Mouse (Mus musculus) hindbrain, embryonic 16.5 days (tissue): ENCODE data around the gene Cwc22. TPM values are rescaled to one million over a fixed set of nuclear protein-coding genes. Genes with fewer than 3 reads are reported as not detected.

ENCODE experiments used
- ATAC-seq: fragments of 200-750 bp; cut with Nextera tagmentation; 2 replicates; pipeline ENCODE4 v1.8.0; 2017; ENCODE audit warnings: moderate TSS enrichment, moderate library complexity
- H3K27ac ChIP-seq: fragments of 300-500 bp; sonication (generic); 2 replicates; pipeline ENCODE4 v1.5.1; 2014; ENCODE audit warnings: low read depth, mild to moderate bottlenecking, control low read depth, low read length, moderate library complexity
- H3K27me3 ChIP-seq: fragments of 300-500 bp; sonication (generic); replicated peaks from 2 replicates; pipeline ENCODE4 v1.6.1; 2014; ENCODE audit warnings: low read length; ENCODE audit not compliant: control insufficient read depth, insufficient read depth
- H3K36me3 ChIP-seq: fragments of 300-500 bp; sonication (generic); 2 replicates; pipeline ENCODE4 v1.6.1; 2014; ENCODE audit warnings: mild to moderate bottlenecking, low read length, moderate library complexity, mixed read lengths; ENCODE audit not compliant: control insufficient read depth, insufficient read depth
- H3K4me1 ChIP-seq: fragments of 300-500 bp; sonication (generic); 2 replicates; pipeline ENCODE4 v1.6.1; 2014; ENCODE audit warnings: low read depth, low read length; ENCODE audit not compliant: control insufficient read depth, insufficient read depth
- H3K4me2 ChIP-seq: fragments of 300-500 bp; sonication (generic); 2 replicates; pipeline ENCODE4 v1.6.1; 2014; ENCODE audit warnings: mild to moderate bottlenecking, low read length, control low read depth, moderate library complexity
- H3K4me3 ChIP-seq: fragments of 300-500 bp; sonication (generic); 2 replicates; pipeline ENCODE4 v1.5.1; 2014; ENCODE audit warnings: mild to moderate bottlenecking, low read length, control low read depth, moderate library complexity
- H3K9ac ChIP-seq: fragments of 300-500 bp; sonication (generic); 2 replicates; pipeline ENCODE4 v1.6.1; 2014; ENCODE audit warnings: low read depth, mild to moderate bottlenecking, control low read depth, low read length, moderate library complexity
- H3K9me3 ChIP-seq: fragments of 300-500 bp; sonication (generic); 2 replicates; pipeline ENCODE4 v1.6.1; 2014; ENCODE audit warnings: mild to moderate bottlenecking, low read length, moderate library complexity; ENCODE audit not compliant: control insufficient read depth
- WGBS: fragments of 180-500 bp; shearing (Covaris S2); extraction: QIAGEN DNeasy Blood & Tissue Kit; methylation state at CpG from one replicate; pipeline ENCODE4 v1.1.7; 2014; 5-methylcytosine and 5-hydroxymethylcytosine counted together
- polyA plus RNA-seq: library from polyadenylated mRNA; unstranded; fragments of >200 nt; fragmentation: Nextera tagmentation; extraction: Ambion mirVana; gene quantifications from 2 replicates; pipeline ENCODE4 v1.2.1, GENCODE M21; 2015

Gene Cwc22
- polyA plus RNA-seq, 1 experiment from 2014 or later, result 18.7 TPM

DNA sequence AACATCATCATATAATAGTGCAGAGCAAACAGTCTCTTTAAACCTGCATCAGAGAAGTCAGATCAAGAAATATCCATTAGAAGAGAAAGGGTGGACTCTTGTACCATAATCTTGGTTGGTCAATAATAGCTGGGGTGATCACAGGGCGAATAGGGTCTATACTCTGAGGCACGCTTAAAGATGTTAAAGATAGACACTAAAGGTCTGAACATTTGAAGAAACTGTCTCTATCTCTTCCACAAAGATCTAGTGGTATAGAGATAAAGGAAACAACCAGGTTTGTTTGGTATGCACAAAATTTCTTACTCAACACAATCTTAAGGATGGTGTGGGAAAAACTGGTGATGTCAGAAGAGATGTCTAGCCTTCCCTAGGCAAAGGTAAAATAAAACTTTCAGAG, 26.4 kb upstream of the Cwc22 start:
- Histone ChIP-seq H3K4me1 (no peaks in the 10 kb centered on the region), H3K27me3 (no peaks in the 10 kb centered on the region), H3K4me2 (no peak overlapping the region), H3K4me3 (no peak overlapping the region), H3K9me3 (no peaks in the 10 kb centered on the region), H3K36me3 (no peaks in the 10 kb centered on the region), H3K9ac (no peak overlapping the region), H3K27ac (no peak overlapping the region)
- WGBS, result 89% methylated on average over 2 of the region's 2 CpGs
- ATAC-seq, result no peak

GRCm38 (mm10) chr2:77971871-77972270, 25.7 kb upstream of the Cwc22 start:
- H3K9me3 ChIP-seq, result no peaks in the 10 kb centered on the region
- H3K9ac ChIP-seq, result no peak overlapping the region
- no peaks in the 10 kb centered on the region for H3K27me3 ChIP-seq
- ATAC-seq, result no peak
- 96% methylated on average over 1 of the region's 1 CpGs for WGBS
- no peak overlapping the region for H3K4me3 ChIP-seq
- no peak overlapping the region for H3K4me2 ChIP-seq
- H3K27ac ChIP-seq, result no peak overlapping the region
- H3K4me1 ChIP-seq, result no peaks in the 10 kb centered on the region
- H3K36me3 ChIP-seq, result no peaks in the 10 kb centered on the region

GRCm38 (mm10) chr2:77971361-77971760, 25.2 kb upstream of the Cwc22 start:
- Histone ChIP-seq H3K27ac (no peak overlapping the region), H3K4me1 (no peaks in the 10 kb centered on the region), H3K4me2 (no peak overlapping the region), H3K36me3 (no peaks in the 10 kb centered on the region), H3K9ac (no peak overlapping the region), H3K9me3 (no peaks in the 10 kb centered on the region), H3K27me3 (no peaks in the 10 kb centered on the region), H3K4me3 (no peak overlapping the region)
- 85% methylated on average over 2 of the region's 2 CpGs for WGBS
- ATAC-seq, result no peak

- ATAC-seq, result no peak
- no peaks in the 10 kb centered on the region for H3K27me3 ChIP-seq
- H3K4me3 ChIP-seq, result no peak overlapping the region
- no peaks in the 10 kb centered on the region for H3K9me3 ChIP-seq
- no peak overlapping the region for H3K4me2 ChIP-seq
- 77% methylated on average over 3 of the region's 3 CpGs for WGBS
- H3K9ac ChIP-seq, result no peak overlapping the region
- H3K36me3 ChIP-seq, result no peaks in the 10 kb centered on the region
- no peak overlapping the region for H3K27ac ChIP-seq
- H3K4me1 ChIP-seq, result no peaks in the 10 kb centered on the region
Observed at GRCm38 (mm10) chr2:77970556-77970955, 24.4 kb upstream of the Cwc22 start.

- H3K9me3 ChIP-seq, result no peaks in the 10 kb centered on the region
Observed at GRCm38 (mm10) chr2:77969956-77970355, 23.8 kb upstream of the Cwc22 start.

GRCm38 (mm10) chr2:77962450-77963193, 16.4 kb upstream of the Cwc22 start:
- H3K9me3 ChIP-seq, result no peaks in the 10 kb centered on the region
- H3K36me3 ChIP-seq, result no peaks in the 10 kb centered on the region
- H3K4me1 ChIP-seq, result no peaks in the 10 kb centered on the region
- H3K27me3 ChIP-seq, result no peaks in the 10 kb centered on the region
- H3K27ac ChIP-seq, result no peak overlapping the region
- H3K4me3 ChIP-seq, result no peak overlapping the region
- WGBS, result 97% methylated on average over 3 of the region's 3 CpGs
- ATAC-seq, result no peak
- no peak overlapping the region for H3K9ac ChIP-seq
- H3K4me2 ChIP-seq, result no peak overlapping the region

More at GRCm38 (mm10) chr2:77969956-77970355, 23.8 kb upstream of the Cwc22 start:
- Histone ChIP-seq H3K4me3 (no peak overlapping the region), H3K9ac (no peak overlapping the region), H3K4me2 (no peak overlapping the region), H3K27ac (no peak overlapping the region), H3K4me1 (no peaks in the 10 kb centered on the region), H3K27me3 (no peaks in the 10 kb centered on the region), H3K36me3 (no peaks in the 10 kb centered on the region)
- WGBS, result 97% methylated on average over 4 of the region's 4 CpGs
- ATAC-seq, result no peak

GRCm38 (mm10) chr2:77961256-77961655, 15.1 kb upstream of the Cwc22 start:
- H3K36me3 ChIP-seq, result no peaks in the 10 kb centered on the region
- H3K9me3 ChIP-seq, result no peaks in the 10 kb centered on the region
- no peak overlapping the region for H3K9ac ChIP-seq
- 81% methylated on average over 1 of the region's 1 CpGs for WGBS
- no peak for ATAC-seq
- no peaks in the 10 kb centered on the region for H3K4me1 ChIP-seq
- no peak overlapping the region for H3K4me3 ChIP-seq
- H3K27me3 ChIP-seq, result no peaks in the 10 kb centered on the region
- H3K4me2 ChIP-seq, result no peak overlapping the region
- no peak overlapping the region for H3K27ac ChIP-seq

DNA sequence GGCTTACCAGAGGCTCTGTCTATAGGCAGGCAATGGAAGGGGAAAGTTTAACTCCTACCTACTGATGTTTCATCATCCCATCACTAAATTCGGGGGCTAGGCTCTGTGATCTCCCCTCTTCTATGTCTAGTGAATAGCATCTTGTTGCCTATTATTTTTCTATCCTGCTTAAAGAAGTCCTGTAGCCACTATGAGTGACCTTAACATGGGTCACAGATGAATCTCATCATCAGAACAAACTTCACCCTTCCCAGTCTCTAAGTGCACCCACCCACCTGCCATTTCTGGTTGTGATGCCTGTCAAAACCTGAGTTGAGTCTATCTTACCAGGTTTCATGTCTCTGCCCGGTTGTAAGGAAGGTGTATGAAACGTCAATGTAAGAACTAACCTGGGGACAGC, 14.5 kb upstream of the Cwc22 start:
- no peak for ATAC-seq
- no peaks in the 10 kb centered on the region for H3K27me3 ChIP-seq
- H3K36me3 ChIP-seq, result no peaks in the 10 kb centered on the region
- no peaks in the 10 kb centered on the region for H3K4me1 ChIP-seq
- no peak overlapping the region for H3K4me3 ChIP-seq
- no peak overlapping the region for H3K9ac ChIP-seq
- H3K9me3 ChIP-seq, result no peaks in the 10 kb centered on the region
- H3K4me2 ChIP-seq, result no peak overlapping the region
- H3K27ac ChIP-seq, result no peak overlapping the region
- 87% methylated on average over 3 of the region's 3 CpGs for WGBS

- H3K9me3 ChIP-seq, result no peaks in the 10 kb centered on the region
- no peak for ATAC-seq
- no peak overlapping the region for H3K27ac ChIP-seq
- WGBS, result 94% methylated on average over 1 of the region's 1 CpGs
- no peaks in the 10 kb centered on the region for H3K4me1 ChIP-seq
- H3K27me3 ChIP-seq, result no peaks in the 10 kb centered on the region
- no peak overlapping the region for H3K4me3 ChIP-seq
- no peak overlapping the region for H3K4me2 ChIP-seq
- H3K36me3 ChIP-seq, result no peaks in the 10 kb centered on the region
- H3K9ac ChIP-seq, result no peak overlapping the region
Observed at GRCm38 (mm10) chr2:77959341-77959740, 13.2 kb upstream of the Cwc22 start.
